ENCODE assay signal across 8 mouse cellular contexts in genomic region chr11:79992592-79993355, GRCm38 (mm10). TPM values are rescaled to one million over a fixed set of nuclear protein-coding genes. Genes with fewer than 3 reads are reported as not detected.
DNase-seq lines count a peak whose midpoint lies in the region; ATAC-seq and TF ChIP-seq lines count a peak whose summit lies in the region.

TSS of gene Suz12 (plus strand) at chr11:79993106.

- DNase-seq in CD8-positive naive resting alpha-beta T cell, adult 2 months (ENCODE audit: low read depth in 2 of 2, low spot score in 2 of 2): peak; percentile 84 to 90
- DNase-seq in c-Kit-positive CD71-negative TER-119-negative erythroid progenitor cells, embryonic 14.5 days (ENCODE audit: low read depth): peak; percentile 94
- DNase-seq in forebrain, embryonic 10.5 days (ENCODE audit: extremely low spot score, low spot score): peak; percentile 97
- peak; percentile 94 to 98 for DNase-seq in kidney, postnatal 25 days
- DNase-seq in liver, embryonic 14.5 days (ENCODE audit: low read depth in 3 of 3, low spot score in 3 of 3): peak; percentile 91 to 93 (median 93)
- DNase-seq in neural tube, embryonic 11.5 days (ENCODE audit: low spot score): peak; percentile 100
- DNase-seq in stomach, postnatal 0 days (ENCODE audit: low spot score): peak; percentile 97

- H3K9ac ChIP-seq in heart, embryonic 15.5 days: peak within 1 kb of the TSS; percentile 86
- peak within 1 kb of the TSS; percentile 97 for H3K9ac ChIP-seq in liver, embryonic 14.5 days (replicated peaks)
- H3K9ac ChIP-seq in neural tube, embryonic 11.5 days (ENCODE audit: low read length): peak within 1 kb of the TSS; percentile 89
- peak within 1 kb of the TSS; percentile 91 for H3K9ac ChIP-seq in stomach, postnatal 0 days (ENCODE audit: low read length)

- peak; percentile 98 for ATAC-seq in heart, embryonic 15.5 days (replicated peaks; ENCODE audit: insufficient number of reproducible peaks, insufficient read depth, low FRiP score, low read depth)
- ATAC-seq in liver, embryonic 14.5 days (ENCODE audit: insufficient read depth): peak; percentile 90
- peak; percentile 92 for ATAC-seq in neural tube, embryonic 11.5 days (ENCODE audit: insufficient read depth, low FRiP score, low TSS enrichment)
- peak; percentile 98 for ATAC-seq in stomach, postnatal 0 days (ENCODE audit: low FRiP score, low TSS enrichment)

- no peak; the same call in 1 of the 2 replicates for TF ChIP-seq EP300 in liver, embryonic 14.5 days (IDR thresholded peaks at IDR 0.05; ENCODE audit: low read depth)
- no peak for TF ChIP-seq EP300 in stomach, postnatal 0 days (optimal IDR thresholded peaks at IDR 0.05)

- H3K36me3 ChIP-seq in forebrain, embryonic 10.5 days (replicated peaks): peaks cover 27% of the 10 kb centered on the region
- H3K36me3 ChIP-seq in heart, embryonic 15.5 days: peaks cover 12% of the 10 kb centered on the region
- peaks cover 7% of the 10 kb centered on the region; the same call in 1 of the 2 replicates for H3K36me3 ChIP-seq in liver, embryonic 14.5 days (replicated peaks; ENCODE audit: control insufficient read depth, insufficient read depth, low read depth)
- H3K36me3 ChIP-seq in neural tube, embryonic 11.5 days (ENCODE audit: control insufficient read depth, insufficient read depth, low read length): no peaks in the 10 kb centered on the region
- H3K36me3 ChIP-seq in stomach, postnatal 0 days (ENCODE audit: control insufficient read depth, insufficient read depth, low read length): no peaks in the 10 kb centered on the region

- peak within 1 kb of the TSS; percentile 98 for H3K4me3 ChIP-seq in forebrain, embryonic 10.5 days
- H3K4me3 ChIP-seq in heart, embryonic 15.5 days: peak within 1 kb of the TSS; percentile 78
- H3K4me3 ChIP-seq in liver, embryonic 14.5 days (ENCODE audit: insufficient read depth in 1 of 2, low read depth in 2 of 2, low read length in 2 of 2): peak within 1 kb of the TSS; percentile 97 to 99
- peak within 1 kb of the TSS; percentile 77 for H3K4me3 ChIP-seq in neural tube, embryonic 11.5 days (ENCODE audit: low read depth, low read length)
- peak within 1 kb of the TSS; percentile 94 for H3K4me3 ChIP-seq in stomach, postnatal 0 days (ENCODE audit: low read depth, low read length)

- H3K4me2 ChIP-seq in heart, embryonic 15.5 days: peak within 1 kb of the TSS; percentile 92
- peak within 1 kb of the TSS; percentile 97 for H3K4me2 ChIP-seq in liver, embryonic 14.5 days (ENCODE audit: low read depth)
- peak within 1 kb of the TSS; percentile 67 for H3K4me2 ChIP-seq in neural tube, embryonic 11.5 days (ENCODE audit: low read depth)
- peak within 1 kb of the TSS; percentile 73 for H3K4me2 ChIP-seq in stomach, postnatal 0 days (replicated peaks; ENCODE audit: low read depth)

- peaks cover 17% of the 10 kb centered on the region for H3K4me1 ChIP-seq in forebrain, embryonic 10.5 days
- peaks cover 3% of the 10 kb centered on the region; the same call in 1 of the 2 replicates for H3K4me1 ChIP-seq in heart, embryonic 15.5 days (replicated peaks)
- H3K4me1 ChIP-seq in liver, embryonic 14.5 days (replicated peaks; ENCODE audit: control insufficient read depth in 2 of 2, insufficient read depth in 2 of 2, low read length in 1 of 2): peaks cover 0 to 3% of the 10 kb centered on the region in 2 experiments
- peaks cover 2% of the 10 kb centered on the region; the same call in 1 of the 2 replicates for H3K4me1 ChIP-seq in neural tube, embryonic 11.5 days (ENCODE audit: control insufficient read depth, insufficient read depth, low read length)
- no peaks in the 10 kb centered on the region for H3K4me1 ChIP-seq in stomach, postnatal 0 days (replicated peaks; ENCODE audit: control insufficient read depth, insufficient read depth)

- H3K27me3 ChIP-seq in forebrain, embryonic 10.5 days (ENCODE audit: poor library complexity, severe bottlenecking): no peaks in the 10 kb centered on the region
- H3K27me3 ChIP-seq in heart, embryonic 15.5 days: no peaks in the 10 kb centered on the region
- no peaks in the 10 kb centered on the region for H3K27me3 ChIP-seq in liver, embryonic 14.5 days (ENCODE audit: control insufficient read depth, insufficient read depth, low read length)
- no peaks in the 10 kb centered on the region for H3K27me3 ChIP-seq in neural tube, embryonic 11.5 days (ENCODE audit: control insufficient read depth, insufficient read depth, low read length)
- no peaks in the 10 kb centered on the region for H3K27me3 ChIP-seq in stomach, postnatal 0 days (ENCODE audit: control insufficient read depth, insufficient read depth, low read length)

- 0 out of 2 replicates have a peak, but pooled peaks have one; percentile 9 for TF ChIP-seq CTCF in liver, embryonic 14.5 days (IDR thresholded peaks at IDR 0.05; ENCODE audit: low read depth)
- TF ChIP-seq CTCF in stomach, postnatal 0 days (IDR thresholded peaks at IDR 0.05; ENCODE audit: low read depth): no peak

- H3K27ac ChIP-seq in forebrain, embryonic 10.5 days: peak within 1 kb of the TSS; percentile 99
- H3K27ac ChIP-seq in heart, embryonic 15.5 days: peak within 1 kb of the TSS; percentile 99
- H3K27ac ChIP-seq in liver, embryonic 14.5 days: peak within 1 kb of the TSS; percentile 96
- H3K27ac ChIP-seq in neural tube, embryonic 11.5 days (ENCODE audit: low read depth, low read length): peak within 1 kb of the TSS; percentile 99
- H3K27ac ChIP-seq in stomach, postnatal 0 days (replicated peaks): peak within 1 kb of the TSS; percentile 95

- H3K9me3 ChIP-seq in forebrain, embryonic 10.5 days: no peaks in the 10 kb centered on the region
- no peaks in the 10 kb centered on the region for H3K9me3 ChIP-seq in heart, embryonic 15.5 days (replicated peaks)
- H3K9me3 ChIP-seq in liver, embryonic 14.5 days (ENCODE audit: control insufficient read depth, low read length): no peaks in the 10 kb centered on the region
- no peaks in the 10 kb centered on the region for H3K9me3 ChIP-seq in neural tube, embryonic 11.5 days (ENCODE audit: control insufficient read depth, low read length)
- no peaks in the 10 kb centered on the region for H3K9me3 ChIP-seq in stomach, postnatal 0 days (ENCODE audit: control insufficient read depth, low read length)

- WGBS in forebrain, embryonic 10.5 days: under 1% methylated on average over 74 of the region's 74 CpGs
- under 1% methylated on average over 64 of the region's 74 CpGs for WGBS in heart, embryonic 15.5 days
- WGBS in liver, embryonic 14.5 days (ENCODE audit: insufficient replicate concordance): under 1% methylated on average over 74 of the region's 74 CpGs
- WGBS in neural tube, embryonic 11.5 days: under 1% methylated on average over 53 of the region's 74 CpGs
- under 1% methylated on average over 61 of the region's 74 CpGs for WGBS in stomach, postnatal 0 days

RNA-seq across cellular contexts. Expression of gene Suz12, which starts in this region (rescaled TPM):
- 23.1 and 23.7 TPM in 2 replicates for polyA plus RNA-seq in forebrain, embryonic 10.5 days (2016; fragmentation: Nextera tagmentation; extraction: Ambion mirVana)
- 14.2 and 15.1 TPM in 2 replicates for polyA plus RNA-seq in heart, embryonic 15.5 days (2015; fragmentation: Nextera tagmentation; extraction: Ambion mirVana)
- polyA plus RNA-seq in liver, embryonic 14.5 days (2012; rRNA removed): 14.9 and 23.2 TPM in 2 replicates
- polyA plus RNA-seq in liver, embryonic 14.5 days (2014; fragmentation: Nextera tagmentation; extraction: Ambion mirVana): 18.1 and 19.2 TPM in 2 replicates
- polyA plus RNA-seq in neural tube, embryonic 11.5 days (2014; fragmentation: Nextera tagmentation; extraction: Ambion mirVana): 21.3 TPM in 2 replicates
- 7.9 and 8.4 TPM in 2 replicates for polyA plus RNA-seq in stomach, postnatal 0 days (2015; fragmentation: Nextera tagmentation; extraction: Ambion mirVana)

Comparison
In these comparisons a context has a peak if more than half of its experiments do, and no peak if none do; other contexts are left out.
1. Peak in every context shown above with its lines: DNase-seq, ATAC-seq, H3K4me3 ChIP-seq and H3K27ac ChIP-seq.